Mouse (Mus musculus): ENCODE data around the gene Tnfrsf13b.
"Not testable (repeated sequence)": the region's sequence is repeated elsewhere in the genome, so short reads cannot be mapped to it uniquely, and the experiment has no call there.

The Tnfrsf13b gene

GRCm38 (mm10) chr11:61170184-61170583 lies 43.6 kb downstream of the Tnfrsf13b start:
- DNase-seq (ENCODE audit: low read depth, low spot score) = no peak

GRCm38 (mm10) chr11:61173477-61173876 lies 46.9 kb downstream of the Tnfrsf13b start:
- not testable (repeated sequence) for DNase-seq (ENCODE audit: low read depth, low spot score)

- peak; percentile 16 for DNase-seq (ENCODE audit: low read depth, low spot score)
Measured at GRCm38 (mm10) chr11:61174291-61174820, 47.8 kb downstream of the Tnfrsf13b start.

GRCm38 (mm10) chr11:61174821-61175658 lies 48.5 kb downstream of the Tnfrsf13b start, which contains the start of gene Usp22:
TSS of gene Usp22 (minus strand) at chr11:61175055.
- peak; percentile 96 for DNase-seq (ENCODE audit: low read depth, low spot score)

- no peak for DNase-seq (ENCODE audit: low read depth, low spot score)
Measured at GRCm38 (mm10) chr11:61175778-61176177, 49.2 kb downstream of the Tnfrsf13b start.

- no peak for DNase-seq (ENCODE audit: low read depth, low spot score)
Measured at GRCm38 (mm10) chr11:61176321-61176720, 49.8 kb downstream of the Tnfrsf13b start.

- no peak for DNase-seq (ENCODE audit: low read depth, low spot score)
Measured at GRCm38 (mm10) chr11:61180361-61180760, 53.8 kb downstream of the Tnfrsf13b start.

GRCm38 (mm10) chr11:61181624-61182023 lies 55.1 kb downstream of the Tnfrsf13b start:
- DNase-seq (ENCODE audit: low read depth, low spot score) = no peak

- DNase-seq (ENCODE audit: low read depth, low spot score) = no peak
Measured at GRCm38 (mm10) chr11:61183820-61184219, 57.3 kb downstream of the Tnfrsf13b start.

GRCm38 (mm10) chr11:61190776-61191175 lies 64.2 kb downstream of the Tnfrsf13b start:
- no peak for DNase-seq (ENCODE audit: low read depth, low spot score)

GRCm38 (mm10) chr11:61192123-61192522 lies 65.6 kb downstream of the Tnfrsf13b start:
- DNase-seq (ENCODE audit: low read depth, low spot score) = not testable (repeated sequence)

GRCm38 (mm10) chr11:61192779-61193178 lies 66.2 kb downstream of the Tnfrsf13b start:
- no peak for DNase-seq (ENCODE audit: low read depth, low spot score)

GRCm38 (mm10) chr11:61193392-61193791 lies 66.8 kb downstream of the Tnfrsf13b start:
- peak; percentile 62 for DNase-seq (ENCODE audit: low read depth, low spot score)

- DNase-seq (ENCODE audit: low read depth, low spot score) = no peak
Measured at GRCm38 (mm10) chr11:61196616-61197353, 70.2 kb downstream of the Tnfrsf13b start.

- no peak for DNase-seq (ENCODE audit: low read depth, low spot score)
Measured at GRCm38 (mm10) chr11:61197935-61198334, 71.4 kb downstream of the Tnfrsf13b start.

All from retina, adult 2 months (tissue).